Mouse (Mus musculus) neural tube, embryonic 10.5 days (tissue): ENCODE results near the gene Trak1.
A peak's percentile ranks its signal among the peaks of the same experiment; 100 is the strongest.
"Not testable (repeated sequence)": the region's sequence is repeated elsewhere in the genome, so short reads cannot be mapped to it uniquely, and the experiment has no call there.

Experiments used
- DNase-seq: peaks from one replicate; pipeline ENCODE4 v3.0.0-alpha.2; 2017; ENCODE audit warnings: low spot score; ENCODE audit errors: extremely low spot score

The Trak1 gene

GRCm38 (mm10) chr9:121426902-121427301, 129.6 kb downstream of the Trak1 start:
- no peak for DNase-seq

DNA sequence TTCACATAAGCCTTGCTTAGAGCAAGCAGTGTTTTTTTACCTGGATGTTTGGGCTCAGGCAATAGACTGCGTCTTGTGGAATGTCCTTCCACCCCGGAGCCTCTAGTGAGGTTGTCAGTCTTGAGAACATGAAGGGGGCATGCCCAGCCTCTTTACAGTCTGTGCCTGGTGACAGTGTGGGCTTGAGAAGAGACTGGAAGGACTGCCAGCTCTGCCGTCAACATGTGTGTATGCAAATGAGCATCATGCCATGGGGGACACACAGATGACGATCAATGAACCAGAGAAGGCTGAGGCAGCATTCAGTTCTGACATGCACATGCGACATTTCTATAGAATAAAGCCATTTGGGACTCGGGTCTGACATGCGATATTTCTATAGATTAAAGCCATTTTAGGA, 132.3 kb downstream of the Trak1 start:
- no peak for DNase-seq

DNA sequence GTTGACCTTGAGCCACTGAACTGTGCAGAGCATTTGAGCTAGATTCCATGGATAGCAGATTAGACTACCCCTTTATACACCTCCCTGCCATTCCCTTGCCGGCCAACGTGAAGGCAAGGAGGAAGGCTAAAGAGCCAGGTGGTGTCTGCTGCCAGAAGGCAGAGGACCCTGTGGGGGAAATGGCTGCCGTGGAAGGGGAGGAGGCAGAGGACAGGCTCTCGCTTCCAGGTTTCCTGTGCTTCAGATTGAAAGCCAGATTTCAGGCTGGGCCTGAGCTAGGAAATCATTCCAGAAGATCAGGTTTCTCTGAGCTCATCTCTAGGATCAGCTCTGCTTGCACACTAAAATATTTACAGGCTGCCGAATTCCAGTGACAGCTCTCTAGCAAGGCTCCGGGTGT, 133.1 kb downstream of the Trak1 start:
- no peak for DNase-seq

DNA sequence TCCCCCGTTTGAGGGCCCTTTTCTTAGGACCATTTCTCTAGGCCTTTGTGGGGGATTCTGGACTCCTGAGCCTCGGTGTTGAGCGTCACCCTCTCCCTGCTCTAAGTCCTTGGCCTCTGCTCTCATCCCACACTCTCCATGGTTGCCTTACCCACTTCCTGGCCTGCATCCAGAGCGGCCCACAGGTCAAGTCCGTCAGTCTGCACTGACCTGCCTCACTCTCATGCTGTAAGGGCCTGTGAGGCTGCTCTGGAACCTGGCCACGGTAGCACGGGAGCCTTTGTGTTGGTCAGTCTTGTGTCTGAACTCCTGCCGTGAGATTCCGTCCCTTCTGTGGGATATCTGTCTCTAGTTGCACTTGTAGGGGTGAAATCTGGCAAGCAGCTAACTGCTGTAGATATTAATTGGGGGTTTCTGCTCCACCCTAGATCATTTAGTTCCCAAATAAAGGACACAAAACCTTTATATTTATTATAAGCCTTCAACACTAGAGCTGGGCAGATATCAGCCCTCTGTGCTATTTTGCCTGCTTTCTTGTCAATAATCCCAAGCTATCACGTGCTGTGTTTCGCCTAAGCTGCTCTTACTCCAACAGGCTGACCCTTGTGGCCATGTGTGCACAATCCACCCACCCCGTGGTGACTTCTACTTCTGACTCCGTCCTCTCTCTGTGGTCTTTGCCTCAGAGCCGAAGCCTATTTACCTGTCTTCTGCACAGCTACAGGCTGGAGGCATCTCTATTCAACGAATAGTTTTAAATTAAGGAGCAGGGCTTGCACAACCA, 136.6 kb downstream of the Trak1 start:
- no peak for DNase-seq

- DNase-seq = no peak
These were observed 138.1 kb downstream of the Trak1 start for GRCm38 (mm10) chr9:121435332-121435956.

- DNase-seq = no peak
These were observed 139.2 kb downstream of the Trak1 start for GRCm38 (mm10) chr9:121436501-121436900.

GRCm38 (mm10) chr9:121442145-121442544, 144.8 kb downstream of the Trak1 start:
- no peak for DNase-seq

DNA sequence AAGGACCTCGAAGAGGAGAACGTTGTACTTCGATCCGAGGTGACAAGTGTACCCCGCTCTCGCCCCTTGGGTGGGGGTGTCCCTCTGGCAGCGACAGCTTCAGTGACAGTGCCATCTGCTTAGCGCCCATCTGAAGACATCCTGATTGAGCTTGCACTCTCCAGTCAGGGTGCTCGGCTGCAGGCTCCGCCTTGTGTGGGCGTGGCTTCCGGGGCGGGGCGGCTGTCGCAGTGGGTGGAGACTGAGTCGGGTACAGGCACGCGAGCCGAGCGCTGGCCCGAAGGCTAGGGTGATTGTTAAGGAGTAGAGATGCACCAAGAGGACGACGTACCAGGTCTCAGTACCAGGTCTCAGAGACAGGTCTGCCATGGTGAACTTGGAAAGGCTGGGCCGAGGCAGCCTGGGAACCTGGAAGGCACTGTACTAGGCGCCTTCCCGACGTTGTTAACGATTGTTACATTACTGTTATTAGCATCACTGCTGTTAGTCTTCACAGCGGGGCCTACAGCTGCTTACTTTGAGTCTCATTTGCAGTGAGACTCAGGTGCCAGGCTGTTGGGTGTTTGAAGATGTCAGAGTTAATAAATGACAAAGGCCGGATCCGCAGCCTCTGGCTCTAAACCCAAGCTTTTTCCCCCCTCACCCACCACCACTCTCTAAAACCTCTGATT, 146.5 kb downstream of the Trak1 start:
- DNase-seq = no peak

- no peak for DNase-seq
These were observed 147.0 kb downstream of the Trak1 start for GRCm38 (mm10) chr9:121444367-121444707.

GRCm38 (mm10) chr9:121445364-121445763, 148.1 kb downstream of the Trak1 start:
- DNase-seq = no peak

DNA sequence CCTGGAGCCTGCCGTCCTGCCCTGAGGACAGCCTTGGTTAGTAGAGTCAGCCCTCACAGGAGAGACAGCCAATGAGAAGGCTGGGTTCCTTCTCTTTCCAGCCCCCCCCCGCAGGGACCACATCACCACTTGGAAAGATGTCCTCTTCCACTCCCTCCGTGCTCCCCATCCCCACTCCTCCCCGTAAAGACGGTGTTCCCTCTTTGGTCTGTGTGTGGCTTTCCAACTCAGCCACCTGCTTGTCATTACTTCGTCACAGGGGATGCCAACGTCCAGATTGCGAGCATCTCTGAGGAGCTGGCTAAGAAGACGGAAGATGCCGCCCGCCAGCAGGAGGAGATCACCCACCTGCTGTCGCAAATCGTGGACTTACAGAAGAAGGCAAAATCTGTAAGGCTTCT, 149.1 kb downstream of the Trak1 start:
- DNase-seq = no peak

DNA sequence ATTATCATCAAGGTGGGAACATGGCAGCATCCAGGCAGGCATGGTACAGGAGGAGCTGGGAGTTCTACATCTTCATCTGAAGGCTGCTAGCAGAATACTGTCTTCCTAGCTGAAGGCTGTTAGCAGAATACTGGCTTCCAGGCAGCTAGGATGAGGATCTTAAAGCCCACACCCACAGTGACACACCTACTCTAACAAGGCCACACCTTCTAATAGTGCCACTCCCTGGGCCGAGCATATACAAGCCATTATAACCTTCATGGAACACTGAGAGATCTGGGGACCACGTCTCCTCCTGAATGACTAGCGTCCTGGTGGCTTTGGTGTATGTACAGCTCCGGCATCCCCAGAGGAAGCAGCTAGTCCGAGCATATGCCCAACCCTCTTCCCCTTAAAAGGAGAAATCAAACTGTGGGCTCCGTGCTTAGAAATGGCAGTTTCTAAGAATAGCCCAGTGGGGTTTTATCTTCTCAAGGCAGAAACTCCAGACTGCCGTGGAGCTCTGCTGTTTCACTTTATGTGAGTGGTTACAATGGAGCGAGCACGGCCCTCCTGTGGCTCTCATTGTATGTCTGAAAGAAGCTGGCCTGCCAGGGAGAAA, 155.1 kb downstream of the Trak1 start:
- not testable (repeated sequence) for DNase-seq

DNA sequence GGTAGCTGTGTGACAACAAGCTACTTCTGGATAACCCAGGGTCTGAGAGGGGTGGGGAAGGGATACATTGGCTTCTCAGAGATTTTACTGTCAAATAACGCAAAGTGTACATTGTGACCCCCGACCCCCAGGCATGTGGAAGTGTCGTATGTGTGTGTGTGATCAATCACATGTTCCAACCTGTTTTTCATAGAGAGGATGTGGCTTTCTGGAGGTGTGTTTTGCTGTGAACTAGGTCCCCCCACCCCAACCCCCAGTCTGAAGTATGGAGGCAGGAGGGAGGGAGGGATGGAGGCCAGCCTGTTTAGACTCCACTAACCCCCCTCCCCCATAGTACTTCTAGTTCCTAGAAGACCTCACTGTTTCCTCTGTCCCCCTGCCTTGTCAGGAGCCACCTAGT, 157.6 kb downstream of the Trak1 start:
- DNase-seq = no peak

- DNase-seq = no peak
These were observed 159.6 kb downstream of the Trak1 start for GRCm38 (mm10) chr9:121456739-121457515.

GRCm38 (mm10) chr9:121458466-121458865, 161.2 kb downstream of the Trak1 start:
- DNase-seq = peak; percentile 46

DNA sequence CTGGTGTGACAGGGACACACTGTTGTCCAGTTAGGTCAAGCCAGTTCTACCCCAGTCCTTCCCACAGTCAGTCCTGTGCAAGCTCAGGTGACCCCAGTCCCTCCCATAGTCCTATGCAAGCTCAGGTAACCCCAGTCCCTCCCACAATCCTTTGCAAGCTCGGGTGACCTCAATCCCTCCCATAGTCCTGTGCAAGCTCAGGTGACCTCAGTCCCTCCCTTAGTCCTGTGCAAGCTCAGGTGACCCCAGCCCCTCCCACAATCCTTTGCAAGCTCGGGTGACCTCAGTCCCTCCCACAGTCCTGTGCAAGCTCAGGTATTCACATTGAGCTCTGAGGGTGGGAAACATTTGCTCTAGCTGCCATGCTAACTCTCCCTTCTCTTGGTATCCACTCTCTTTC, 162.6 kb downstream of the Trak1 start:
- no peak for DNase-seq

DNA sequence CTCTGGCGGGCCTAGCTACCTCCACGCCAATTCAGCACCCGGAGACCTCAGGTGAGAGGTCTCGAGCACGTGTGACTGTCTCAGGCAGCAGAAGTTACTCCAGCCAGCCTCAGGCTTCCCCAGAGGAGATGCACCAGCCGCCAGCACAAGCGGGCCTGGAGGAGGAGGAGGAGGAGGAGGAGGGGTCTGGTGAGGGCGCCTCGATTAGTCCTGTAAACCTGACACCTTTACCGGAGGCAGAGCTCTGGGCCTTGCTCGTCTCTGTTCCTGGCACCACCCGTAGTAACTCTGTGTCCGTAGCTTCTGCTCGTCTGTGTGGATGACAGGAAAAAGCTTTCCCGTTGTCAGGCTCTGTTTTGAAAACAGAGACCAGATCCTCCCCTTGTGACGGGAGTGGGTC, 163.2 kb downstream of the Trak1 start:
- no peak for DNase-seq

- no peak for DNase-seq
These were observed 170.2 kb downstream of the Trak1 start for GRCm38 (mm10) chr9:121467460-121467859.

GRCm38 (mm10) chr9:121469711-121470110, 172.4 kb downstream of the Trak1 start:
- DNase-seq = no peak

GRCm38 (mm10) chr9:121474771-121475170, 177.5 kb downstream of the Trak1 start:
- no peak for DNase-seq
